In genomic region chr5:112907504-112907903, GRCm38 (mm10) we compare ENCODE assay signal across 13 mouse cellular contexts. TPM values are rescaled to one million over a fixed set of nuclear protein-coding genes. Genes with fewer than 3 reads are reported as not detected.
"Had no signal": no experiment of that assay in that cellular context is flagged by ENCODE, and none has a peak within 500 bp of the region (broad histone marks: within the 10 kb centered on the region; RNA-seq: fewer than 3 reads in every experiment).

No protein-coding gene starts in this region.

- H3K9me3 ChIP-seq: liver, embryonic 13.5 days; lung, embryonic 15.5 days; midbrain, embryonic 12.5 days had no signal

- H3K4me3 ChIP-seq: limb, embryonic 12.5 days; liver, embryonic 13.5 days; lung, embryonic 15.5 days; midbrain, embryonic 12.5 days had no signal

- H3K36me3 ChIP-seq: limb, embryonic 12.5 days; liver, embryonic 13.5 days; lung, embryonic 15.5 days; midbrain, embryonic 12.5 days had no signal

- H3K4me1 ChIP-seq: liver, embryonic 13.5 days; lung, embryonic 15.5 days had no signal

- H3K27ac ChIP-seq: kidney, postnatal 0 days; limb, embryonic 12.5 days; liver, embryonic 13.5 days; lung, embryonic 15.5 days; midbrain, embryonic 12.5 days had no signal

- H3K9ac ChIP-seq: limb, embryonic 12.5 days; liver, embryonic 13.5 days; liver, postnatal 0 days; lung, embryonic 15.5 days; midbrain, embryonic 12.5 days had no signal

- H3K27me3 ChIP-seq: limb, embryonic 12.5 days; liver, embryonic 13.5 days; lung, embryonic 15.5 days; midbrain, embryonic 12.5 days had no signal

- ATAC-seq: midbrain, embryonic 16.5 days had no signal

- H3K4me2 ChIP-seq: limb, embryonic 12.5 days; liver, embryonic 13.5 days; lung, embryonic 15.5 days; midbrain, embryonic 12.5 days had no signal

- DNase-seq: layer of hippocampus, adult 9-11 months; layer of hippocampus, postnatal 36 days; liver; liver, embryonic 13.5 days; liver, postnatal 0 days; right cerebral cortex, postnatal 14 days; thymus, postnatal 36 days had no signal

RNA-seq across cellular contexts. Expression of gene Myo18b, which starts 11.3 kb away (rescaled TPM):
- total RNA-seq: megakaryocyte-erythroid progenitor cell, adult 5-6 weeks had no signal
- polyA plus RNA-seq: liver, postnatal 0 days had no signal
